Mouse (Mus musculus): ENCODE results near the gene Zfyve28.

Zfyve28 gene

GRCm38 (mm10) chr5:34176691-34177090 is 111.6 kb downstream of the Zfyve28 start:
- no peak for DNase-seq (ENCODE audit: low spot score)

- DNase-seq (ENCODE audit: low spot score) = no peak
Observed at GRCm38 (mm10) chr5:34175403-34175694, 112.9 kb downstream of the Zfyve28 start.

GRCm38 (mm10) chr5:34174550-34175402 is 113.5 kb downstream of the Zfyve28 start:
- DNase-seq (ENCODE audit: low spot score) = no peak

- DNase-seq (ENCODE audit: low spot score) = no peak
Observed at GRCm38 (mm10) chr5:34174021-34174420, 114.2 kb downstream of the Zfyve28 start.

DNA sequence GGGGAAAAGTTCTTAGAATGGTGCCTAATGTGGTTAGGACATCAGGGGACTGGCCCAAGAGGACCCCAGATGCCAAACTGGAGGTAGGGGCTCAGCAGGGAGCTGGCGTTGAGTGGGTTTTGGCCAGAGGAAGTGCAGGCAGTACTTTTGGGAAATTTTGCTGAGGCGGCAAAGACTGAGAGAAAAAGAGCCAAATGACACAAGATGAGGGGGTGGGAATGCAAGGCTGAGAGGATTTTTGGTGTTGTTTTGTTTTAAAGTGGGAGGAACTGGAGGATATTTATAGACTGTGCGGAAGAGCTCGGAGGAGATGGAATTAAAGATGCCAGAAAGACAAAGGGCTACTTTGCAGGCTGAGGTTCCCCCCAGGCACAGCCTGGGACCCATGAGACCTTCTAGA is 117.5 kb downstream of the Zfyve28 start:
- DNase-seq (ENCODE audit: low spot score) = no peak

GRCm38 (mm10) chr5:34169954-34170353 is 118.3 kb downstream of the Zfyve28 start:
- DNase-seq (ENCODE audit: low spot score) = no peak

- DNase-seq (ENCODE audit: low spot score) = peak; percentile 98
Observed at GRCm38 (mm10) chr5:34168950-34169891, 119.0 kb downstream of the Zfyve28 start, which contains the start of the genes Poln and Haus3. TSS of gene Poln (minus strand) at chr5:34169448. TSS of gene Haus3 (minus strand) at chr5:34169527.

- no peak for DNase-seq (ENCODE audit: low spot score)
Observed at GRCm38 (mm10) chr5:34167857-34168256, 120.4 kb downstream of the Zfyve28 start.

DNA sequence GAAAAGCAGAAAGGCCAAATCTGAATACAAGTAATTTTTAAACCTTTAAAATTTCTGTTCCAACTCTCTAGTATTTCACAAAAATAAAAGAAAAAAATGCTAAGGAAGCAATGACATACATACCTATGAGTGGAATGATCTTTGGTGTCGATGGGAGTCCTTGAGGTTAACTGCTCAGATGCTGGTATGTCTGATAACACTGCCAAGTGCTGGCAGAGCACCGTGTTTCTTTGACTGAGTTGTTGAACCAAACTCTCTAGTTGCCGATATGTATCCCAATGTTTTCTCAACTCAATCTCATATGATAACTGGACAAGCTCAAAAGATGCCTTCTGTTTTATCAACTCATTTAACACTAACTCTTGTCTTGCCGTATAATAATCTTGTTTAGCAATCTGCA is 122.5 kb downstream of the Zfyve28 start:
- DNase-seq (ENCODE audit: low spot score) = peak; percentile 38

DNA sequence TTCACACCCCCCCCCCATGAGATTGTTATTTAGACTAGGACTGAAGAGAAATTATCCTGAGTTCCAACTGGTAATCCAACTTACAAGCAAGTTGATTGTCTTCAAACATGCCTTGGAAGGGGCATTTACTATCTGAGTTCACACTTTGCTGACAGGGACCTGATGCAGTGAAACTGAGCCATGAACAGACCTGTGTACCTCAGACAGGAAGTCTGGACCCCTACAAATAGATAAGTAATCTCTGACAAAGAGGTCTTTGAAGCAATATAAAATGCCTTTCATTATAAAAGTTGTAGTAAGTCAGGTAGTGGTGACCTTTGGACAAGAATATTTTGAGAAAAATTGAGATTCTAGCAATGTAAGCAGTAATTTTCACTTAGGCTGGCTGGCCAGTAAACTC is 139.8 kb downstream of the Zfyve28 start:
- DNase-seq (ENCODE audit: low spot score) = no peak

DNA sequence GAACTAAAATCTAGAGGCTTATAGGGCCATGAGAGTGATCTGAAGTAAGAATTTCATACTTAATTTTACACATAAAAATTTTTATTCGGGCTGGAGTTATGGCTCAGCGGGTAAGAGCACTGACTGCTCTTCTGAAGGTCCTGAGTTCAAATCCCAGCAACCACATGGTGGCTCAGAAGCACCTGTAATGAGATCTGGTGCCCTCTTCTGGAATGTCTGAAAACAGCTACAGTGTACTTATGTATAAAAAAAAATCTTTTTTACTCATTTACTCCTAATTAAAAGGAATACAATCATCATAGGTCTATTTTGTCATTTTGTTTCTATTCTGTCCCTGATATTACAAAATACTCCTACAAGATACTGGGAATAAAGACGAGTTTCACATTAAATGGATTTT is 140.7 kb downstream of the Zfyve28 start:
- no peak for DNase-seq (ENCODE audit: low spot score)

Measured in c-Kit-positive CD71-positive TER-119-positive erythroid progenitor cells, embryonic 14.5 days (primary cell).